Mouse (Mus musculus) cortical plate, adult 2 months (tissue): ENCODE results near the gene Gng12.

Experiments used
- CTCF ChIP-seq: fragments of 200-500 bp; IDR thresholded peaks from 2 replicates; pipeline ENCODE4 v1.5.1; 2011; ENCODE audit warnings: mild to moderate bottlenecking, control low read depth, low read length; ENCODE audit not compliant: insufficient read depth; ENCODE audit errors: extremely low read depth
- POLR2A ChIP-seq: fragments of 200-500 bp; IDR thresholded peaks from 2 replicates; pipeline ENCODE4 v1.6.1; 2011; ENCODE audit warnings: mild to moderate bottlenecking, low read length, control low read depth; ENCODE audit not compliant: insufficient read depth; ENCODE audit errors: extremely low read depth

DNA sequence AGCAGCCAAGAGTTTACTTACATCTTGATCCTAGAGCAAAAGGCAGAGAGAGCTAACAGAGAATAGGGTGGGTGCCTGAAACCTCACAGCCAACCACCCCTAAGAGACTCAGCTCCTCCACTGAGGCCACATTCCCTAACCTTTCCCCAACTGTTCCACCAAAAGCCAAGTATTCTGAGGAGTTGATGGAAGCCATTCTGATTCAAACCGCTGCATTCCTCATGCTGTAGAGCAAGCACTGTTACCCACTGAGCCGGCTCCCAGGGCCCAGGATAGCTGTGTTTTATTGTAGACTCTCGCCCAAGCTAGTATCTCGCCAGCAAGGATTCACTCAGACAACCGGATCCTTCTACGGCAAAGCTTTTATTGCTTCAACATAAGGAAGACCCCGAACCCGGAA, 98.8 kb downstream of the Gng12 start:
- TF ChIP-seq CTCF, result no peak
- TF ChIP-seq POLR2A, result no peak
